Mouse (Mus musculus) lung, embryonic 15.5 days (tissue): Measurements from ENCODE around the gene Slc38a8. TPM values are rescaled to one million over a fixed set of nuclear protein-coding genes. Genes with fewer than 3 reads are reported as not detected.
A peak's percentile ranks its signal among the peaks of the same experiment; 100 is the strongest.

Source experiments
- ATAC-seq: fragments of 200-750 bp; cut with Nextera tagmentation; 2 replicates; pipeline ENCODE4 v1.8.0; 2017; ENCODE audit warnings: moderate number of reproducible peaks, borderline replicate concordance; ENCODE audit not compliant: low FRiP score, low TSS enrichment; ENCODE audit errors: extremely low read depth
- H3K27ac ChIP-seq: fragments of 300-500 bp; sonication (generic); 2 replicates; pipeline ENCODE4 v1.5.1; 2015; ENCODE audit warnings: moderate library complexity, mild to moderate bottlenecking, inconsistent platforms
- H3K27me3 ChIP-seq: fragments of 300-500 bp; sonication (generic); 2 replicates; pipeline ENCODE4 v1.6.1; 2015; ENCODE audit warnings: inconsistent platforms
- H3K36me3 ChIP-seq: fragments of 300-500 bp; sonication (generic); 2 replicates; pipeline ENCODE4 v1.6.1; 2015; ENCODE audit warnings: inconsistent platforms
- H3K4me1 ChIP-seq: fragments of 300-500 bp; sonication (generic); 2 replicates; pipeline ENCODE4 v1.6.1; 2015; ENCODE audit warnings: inconsistent platforms
- H3K4me2 ChIP-seq: fragments of 300-500 bp; sonication (generic); 2 replicates; pipeline ENCODE4 v1.6.1; 2015; ENCODE audit warnings: inconsistent platforms, mild to moderate bottlenecking, moderate library complexity
- H3K4me3 ChIP-seq: fragments of 300-500 bp; sonication (generic); 2 replicates; pipeline ENCODE4 v1.5.1; 2015; ENCODE audit warnings: mild to moderate bottlenecking, inconsistent platforms
- H3K9ac ChIP-seq: fragments of 300-500 bp; sonication (generic); 2 replicates; pipeline ENCODE4 v1.6.1; 2015; ENCODE audit warnings: inconsistent platforms
- H3K9me3 ChIP-seq: fragments of 300-500 bp; sonication (generic); 2 replicates; pipeline ENCODE4 v1.6.1; 2016; ENCODE audit warnings: inconsistent platforms
- WGBS: fragments of 180-500 bp; shearing (Covaris S2); methylation state at CpG from one replicate; pipeline ENCODE4 v1.1.7; 2015; 5-methylcytosine and 5-hydroxymethylcytosine counted together
- polyA plus RNA-seq: library from polyadenylated mRNA; unstranded; fragments of >200 nt; fragmentation: Nextera tagmentation; extraction: Ambion mirVana; gene quantifications from 2 replicates; pipeline ENCODE4 v1.2.1, GENCODE M21; 2015

Slc38a8 gene
- polyA plus RNA-seq, 1 experiment from 2014 or later, result not detected

GRCm38 (mm10) chr8:119436933-119437332 is 64.6 kb downstream of the Slc38a8 start:
- no peak overlapping the region for H3K9ac ChIP-seq
- no peaks in the 10 kb centered on the region for H3K27me3 ChIP-seq
- 14% methylated on average over 9 of the region's 9 CpGs for WGBS
- ATAC-seq, result peak; percentile 21; the same call in 1 of the 2 replicates
- H3K27ac ChIP-seq, result no peak overlapping the region
- H3K36me3 ChIP-seq, result no peaks in the 10 kb centered on the region
- peak overlapping the region; percentile 11; the same call in 1 of the 2 replicates for H3K4me2 ChIP-seq
- H3K4me3 ChIP-seq, result no peak overlapping the region
- peaks cover 30% of the 10 kb centered on the region for H3K4me1 ChIP-seq
- no peaks in the 10 kb centered on the region for H3K9me3 ChIP-seq

GRCm38 (mm10) chr8:119436331-119436730 is 65.2 kb downstream of the Slc38a8 start:
- H3K9me3 ChIP-seq, result no peaks in the 10 kb centered on the region
- no peak overlapping the region for H3K27ac ChIP-seq
- H3K27me3 ChIP-seq, result no peaks in the 10 kb centered on the region
- H3K4me2 ChIP-seq, result no peak overlapping the region
- no peak overlapping the region for H3K9ac ChIP-seq
- no peak for ATAC-seq
- H3K4me1 ChIP-seq, result peaks cover 30% of the 10 kb centered on the region
- H3K4me3 ChIP-seq, result no peak overlapping the region
- H3K36me3 ChIP-seq, result no peaks in the 10 kb centered on the region
- 87% methylated on average over 10 of the region's 10 CpGs for whole genome bisulfite sequencing

- Histone ChIP-seq H3K9ac (no peak overlapping the region), H3K4me3 (no peak overlapping the region), H3K9me3 (no peaks in the 10 kb centered on the region), H3K36me3 (no peaks in the 10 kb centered on the region), H3K4me2 (no peak overlapping the region), H3K27ac (no peak overlapping the region), H3K4me1 (peaks cover 23% of the 10 kb centered on the region), H3K27me3 (no peaks in the 10 kb centered on the region)
- no peak for ATAC-seq
- WGBS, result 83% methylated on average over 7 of the region's 7 CpGs
These were observed 66.0 kb downstream of the Slc38a8 start for GRCm38 (mm10) chr8:119435527-119435926.

GRCm38 (mm10) chr8:119434569-119434968 is 66.9 kb downstream of the Slc38a8 start:
- H3K27me3 ChIP-seq, result no peaks in the 10 kb centered on the region
- 57% methylated on average over 6 of the region's 6 CpGs for WGBS
- no peak for ATAC-seq
- no peak overlapping the region for H3K27ac ChIP-seq
- H3K4me1 ChIP-seq, result peaks cover 16% of the 10 kb centered on the region; the same call in 1 of the 2 replicates
- no peaks in the 10 kb centered on the region for H3K9me3 ChIP-seq
- H3K4me2 ChIP-seq, result no peak overlapping the region
- no peak overlapping the region for H3K4me3 ChIP-seq
- no peaks in the 10 kb centered on the region for H3K36me3 ChIP-seq
- no peak overlapping the region for H3K9ac ChIP-seq

GRCm38 (mm10) chr8:119433582-119434174 is 67.8 kb downstream of the Slc38a8 start, which contains the start of gene Osgin1:
Osgin1 (plus strand) TSS chr8:119434124.
- Histone ChIP-seq H3K27me3 (no peaks in the 10 kb centered on the region), H3K4me1 (peaks cover 18% of the 10 kb centered on the region; the same call in 1 of the 2 replicates), H3K27ac (no peak within 1 kb of the TSS), H3K4me3 (no peak within 1 kb of the TSS), H3K9ac (no peak within 1 kb of the TSS), H3K4me2 (no peak within 1 kb of the TSS), H3K36me3 (no peaks in the 10 kb centered on the region), H3K9me3 (no peaks in the 10 kb centered on the region)
- WGBS, result 80% methylated on average over 13 of the region's 13 CpGs
- ATAC-seq, result no peak

- H3K9ac ChIP-seq, result no peak overlapping the region
- no peak overlapping the region for H3K4me3 ChIP-seq
- H3K27me3 ChIP-seq, result no peaks in the 10 kb centered on the region
- 40% methylated on average over 3 of the region's 3 CpGs for WGBS
- no peak overlapping the region for H3K27ac ChIP-seq
- peaks cover 18% of the 10 kb centered on the region; the same call in 1 of the 2 replicates for H3K4me1 ChIP-seq
- H3K9me3 ChIP-seq, result no peaks in the 10 kb centered on the region
- H3K4me2 ChIP-seq, result no peak overlapping the region
- no peak for ATAC-seq
- no peaks in the 10 kb centered on the region for H3K36me3 ChIP-seq
These were observed 69.1 kb downstream of the Slc38a8 start for GRCm38 (mm10) chr8:119432372-119432771.

GRCm38 (mm10) chr8:119430690-119431089 is 70.8 kb downstream of the Slc38a8 start:
- Histone ChIP-seq H3K36me3 (no peaks in the 10 kb centered on the region), H3K9ac (no peak overlapping the region), H3K4me3 (no peak overlapping the region), H3K9me3 (no peaks in the 10 kb centered on the region), H3K4me1 (peaks cover 13% of the 10 kb centered on the region), H3K4me2 (no peak overlapping the region), H3K27me3 (no peaks in the 10 kb centered on the region), H3K27ac (no peak overlapping the region)
- WGBS, result 84% methylated on average over 7 of the region's 7 CpGs
- no peak for ATAC-seq

GRCm38 (mm10) chr8:119430250-119430649 is 71.2 kb downstream of the Slc38a8 start:
- ATAC-seq, result no peak
- Histone ChIP-seq H3K36me3 (no peaks in the 10 kb centered on the region), H3K27me3 (no peaks in the 10 kb centered on the region), H3K9ac (no peak overlapping the region), H3K4me1 (peaks cover 13% of the 10 kb centered on the region), H3K4me3 (no peak overlapping the region), H3K27ac (no peak overlapping the region), H3K4me2 (no peak overlapping the region), H3K9me3 (no peaks in the 10 kb centered on the region)
- WGBS, result 65% methylated on average over 8 of the region's 8 CpGs

Other genes starting within 250 kb of the Slc38a8 start
- 332 and 337 TPM in 2 replicates for gene Hsbp1, start 157.2 kb downstream of the Slc38a8 start, polyA plus RNA-seq
- 14.8 and 15.8 TPM in 2 replicates for gene Mlycd, start 106.8 kb downstream of the Slc38a8 start, polyA plus RNA-seq
- 1.0 and 1.7 TPM in 2 replicates for gene Osgin1, start 67.6 kb downstream of the Slc38a8 start, polyA plus RNA-seq
- 1.4 and 1.6 TPM in 2 replicates for gene Necab2, start 55.0 kb downstream of the Slc38a8 start, polyA plus RNA-seq
- 119 and 125 TPM in 2 replicates for gene Mbtps1, start 57.0 kb upstream of the Slc38a8 start, polyA plus RNA-seq
- gene Hsdl1, start 73.5 kb upstream of the Slc38a8 start, polyA plus RNA-seq, result 26.3 and 31.6 TPM in 2 replicates
- gene Dnaaf1, start 73.5 kb upstream of the Slc38a8 start, polyA plus RNA-seq, result 1.1 and 1.4 TPM in 2 replicates
- gene Taf1c, start 103.5 kb upstream of the Slc38a8 start, polyA plus RNA-seq, result 10.0 and 10.6 TPM in 2 replicates
- 0.08 TPM in 1 of 2 replicates, not detected in the other for gene Adad2, start 111.0 kb upstream of the Slc38a8 start, polyA plus RNA-seq
- 0.05 and 0.10 TPM in 2 replicates for gene Kcng4, start 134.0 kb upstream of the Slc38a8 start, polyA plus RNA-seq
- 6.3 and 6.6 TPM in 2 replicates for gene Wfdc1, start 164.7 kb upstream of the Slc38a8 start, polyA plus RNA-seq
- 3.2 and 3.5 TPM in 2 replicates for gene Atp2c2, start 198.3 kb upstream of the Slc38a8 start, polyA plus RNA-seq